Mouse (Mus musculus): ENCODE measurements around the gene Lrrtm3.

The Lrrtm3 gene

DNA sequence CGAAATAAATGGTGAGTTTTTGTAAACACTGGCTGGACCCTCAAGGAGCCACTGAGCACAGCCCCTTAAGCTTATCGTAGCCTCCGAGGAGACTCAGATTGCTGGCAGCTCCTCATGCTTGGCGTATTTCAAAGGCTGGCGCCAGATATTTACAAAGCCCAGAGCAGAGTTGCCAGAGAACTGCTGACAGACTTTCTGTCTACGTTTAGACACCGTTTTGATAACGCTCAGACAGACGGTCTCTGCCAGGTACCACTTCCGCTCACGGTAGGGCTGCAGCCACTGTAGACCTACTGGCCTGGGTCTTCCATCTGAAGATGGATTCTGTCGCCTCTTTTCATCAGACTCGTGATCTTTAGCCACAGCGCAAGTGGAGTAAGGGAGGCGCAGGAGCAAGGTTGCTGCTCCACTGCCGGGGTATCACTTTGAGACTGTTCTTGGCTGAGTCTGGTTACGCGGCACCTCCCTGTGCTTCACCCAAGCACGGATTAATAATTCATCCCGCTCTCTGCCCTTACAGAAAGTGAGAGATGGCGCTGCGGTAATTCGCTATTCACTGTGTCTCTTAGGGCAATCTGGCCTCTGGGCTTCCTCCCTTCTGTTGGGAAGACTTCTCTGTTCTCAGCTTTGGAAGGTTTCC is 203.5 kb downstream of the Lrrtm3 start:
- DNase-seq, result peak; percentile 6

DNA sequence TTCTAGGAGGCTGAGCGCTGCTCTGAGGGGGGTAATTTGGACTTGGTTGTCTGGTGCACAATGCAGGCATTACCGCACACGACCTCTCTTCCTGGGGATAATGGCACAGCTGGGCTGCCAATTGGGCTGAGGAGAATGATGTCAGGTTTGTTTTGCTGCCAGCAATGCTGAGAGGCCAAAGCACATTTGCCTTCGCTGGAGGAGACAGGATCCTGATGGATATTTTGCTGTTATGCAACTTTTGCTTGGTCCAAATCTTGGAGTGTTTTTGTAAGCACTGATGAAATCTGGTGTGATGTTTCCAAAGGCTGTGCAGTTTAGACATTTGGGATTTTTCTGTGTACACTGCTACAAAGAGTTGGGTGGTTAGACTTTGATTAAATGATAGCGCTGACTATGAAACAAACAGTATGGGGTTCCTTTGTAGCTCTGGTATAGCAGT is 209.6 kb downstream of the Lrrtm3 start:
- DNase-seq, result no peak

Data from right cerebral cortex, postnatal 4 days (tissue).